Mouse (Mus musculus): ENCODE data around the gene Phf20.
A peak's percentile ranks its signal among the peaks of the same experiment; 100 is the strongest.

The Phf20 gene

DNA sequence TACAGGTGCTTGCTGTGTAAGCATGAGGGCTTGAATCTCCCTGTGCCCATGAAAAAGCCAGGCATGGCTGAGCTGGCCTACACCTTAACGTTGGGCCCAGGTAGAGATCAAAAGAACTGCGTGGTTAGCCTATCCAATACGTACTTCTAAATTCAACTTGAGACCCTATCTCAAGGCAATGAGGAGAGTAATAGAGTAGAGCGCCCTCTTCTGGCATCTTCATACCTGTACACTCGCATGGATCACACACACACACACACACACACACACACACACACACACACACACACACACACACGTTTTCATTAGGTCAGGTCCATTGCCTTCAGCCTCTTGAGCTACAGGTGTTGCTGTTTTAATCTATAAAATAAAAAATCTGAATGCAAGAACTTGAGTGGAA is 118.5 kb downstream of the Phf20 start:
- peak; percentile 23 for DNase-seq (ENCODE audit: low read depth)

GRCm38 (mm10) chr2:156318491-156318890 is 122.2 kb downstream of the Phf20 start:
- no peak for DNase-seq (ENCODE audit: low read depth)

DNA sequence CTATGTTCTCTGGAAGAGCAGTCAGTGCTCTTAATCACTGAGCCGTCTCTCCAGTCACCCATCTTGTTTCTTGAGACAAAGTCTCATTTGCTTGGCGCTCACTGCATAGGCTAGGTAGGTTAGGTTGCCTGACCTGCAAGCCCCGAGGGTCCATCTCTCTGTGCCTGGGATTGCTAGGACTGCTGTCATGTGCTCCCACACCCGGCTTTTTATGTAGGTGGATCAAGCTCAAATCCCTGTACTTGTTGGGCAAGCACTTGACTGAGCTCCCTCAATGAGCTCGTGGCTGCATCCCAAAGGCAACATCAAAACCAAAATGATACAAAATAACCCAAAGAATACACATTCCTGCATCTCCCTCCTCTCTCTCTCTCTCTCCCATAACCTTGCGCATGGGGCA is 125.3 kb downstream of the Phf20 start:
- no peak for DNase-seq (ENCODE audit: low read depth)

GRCm38 (mm10) chr2:156324116-156324588 is 127.9 kb downstream of the Phf20 start:
- DNase-seq (ENCODE audit: low read depth): no peak

DNA sequence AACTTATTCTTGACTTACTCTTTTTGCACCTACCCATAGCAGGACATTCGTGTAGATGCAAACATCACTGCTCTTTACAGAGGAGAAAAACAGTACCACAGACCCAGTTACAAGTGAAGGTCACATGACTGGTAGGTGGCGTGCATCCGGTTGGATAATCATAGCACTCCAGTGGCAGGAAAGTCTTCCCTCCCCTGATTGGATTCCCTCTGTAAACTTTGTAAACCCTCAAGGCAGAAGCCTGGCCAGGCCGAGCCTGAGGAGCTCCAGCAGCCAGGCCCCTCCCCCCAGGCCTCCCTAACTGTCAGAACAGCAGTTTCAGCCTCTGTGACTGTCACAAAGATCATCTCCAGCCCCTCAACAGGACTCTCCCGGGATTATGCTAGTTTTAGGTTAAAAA is 128.4 kb downstream of the Phf20 start:
- DNase-seq (ENCODE audit: low read depth): no peak

GRCm38 (mm10) chr2:156330681-156331080 is 134.4 kb downstream of the Phf20 start:
- no peak for DNase-seq (ENCODE audit: low read depth)

DNA sequence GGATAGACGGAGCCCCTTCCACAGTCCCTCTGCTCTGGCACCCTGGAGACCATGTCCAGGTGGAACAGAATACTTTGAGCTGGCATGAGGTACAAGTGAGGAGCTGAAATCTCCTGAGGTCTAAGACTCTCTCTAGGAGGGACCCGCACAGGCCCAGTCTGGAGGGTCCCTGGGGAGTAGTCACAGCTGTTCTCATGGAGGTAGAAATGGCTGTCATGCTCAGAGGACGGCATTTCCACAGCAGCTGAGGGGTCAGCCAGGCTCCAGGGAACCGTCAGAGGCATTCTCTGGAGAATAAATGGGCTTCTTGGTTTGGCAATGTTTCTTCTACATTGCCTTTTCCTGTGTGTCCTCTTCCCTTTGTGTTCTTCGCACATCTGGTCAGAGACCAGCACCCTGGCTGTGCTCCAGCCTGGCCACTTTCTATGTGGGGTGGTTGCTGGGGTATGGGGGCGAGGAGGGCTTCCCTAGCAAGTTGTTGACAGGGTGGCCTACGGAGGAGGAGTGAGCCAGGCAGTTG is 135.2 kb downstream of the Phf20 start:
- DNase-seq (ENCODE audit: low read depth): no peak

DNA sequence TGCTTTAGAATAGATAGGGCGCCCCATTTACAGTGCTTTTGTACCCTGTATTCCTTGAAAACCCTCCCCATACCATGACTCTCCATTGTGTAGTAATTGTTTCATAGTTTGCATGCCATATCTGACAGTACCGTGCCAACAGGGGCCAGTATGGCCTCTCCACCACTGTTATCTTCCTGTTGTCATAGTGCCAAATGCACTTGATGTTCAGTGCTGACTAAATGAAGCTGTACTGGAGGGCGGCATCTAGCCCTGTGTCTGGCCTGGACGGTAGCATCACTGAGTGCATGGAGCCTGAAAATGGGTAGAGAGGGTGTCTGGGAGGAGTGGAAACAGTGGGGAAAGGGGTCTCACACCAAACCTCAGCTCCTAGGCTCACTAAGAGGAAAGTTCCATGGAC is 143.8 kb downstream of the Phf20 start:
- no peak for DNase-seq (ENCODE audit: low read depth)

DNA sequence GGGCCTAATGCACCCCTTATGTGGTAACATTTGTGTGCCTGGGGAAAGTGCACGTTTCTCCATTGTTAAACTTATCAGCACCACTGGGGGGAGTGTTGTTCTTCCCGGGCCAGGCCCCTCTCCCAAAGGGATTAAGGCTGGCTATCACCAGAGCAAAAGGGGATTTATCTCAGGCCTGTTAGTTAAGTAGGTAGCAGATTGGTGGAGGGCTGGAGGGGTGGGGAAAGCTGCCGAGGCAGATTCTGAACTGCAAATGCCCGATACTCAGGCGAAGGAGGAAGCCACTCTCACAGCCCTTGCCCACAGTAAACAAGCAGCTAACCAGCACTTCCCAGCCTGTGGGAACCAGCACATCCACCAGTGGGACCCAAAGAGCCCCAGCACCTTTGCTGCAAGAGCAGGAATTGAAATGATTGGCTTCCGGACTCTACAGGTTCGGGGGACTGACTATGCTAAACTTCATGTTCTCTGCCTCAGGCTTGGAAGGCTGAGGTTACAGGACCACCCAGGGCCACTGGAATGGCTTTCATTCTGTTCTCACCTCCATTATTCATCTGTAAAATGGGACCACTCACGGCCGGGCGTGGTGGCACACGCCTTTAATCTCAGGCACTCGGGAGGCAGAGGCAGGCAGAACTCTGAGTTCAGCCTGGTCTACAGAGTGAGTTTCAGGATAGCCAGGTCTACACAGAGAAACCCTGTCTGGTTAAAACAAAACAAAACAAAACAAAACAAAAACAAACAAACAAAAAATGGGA is 148.7 kb downstream of the Phf20 start:
- no peak for DNase-seq (ENCODE audit: low read depth)

DNA sequence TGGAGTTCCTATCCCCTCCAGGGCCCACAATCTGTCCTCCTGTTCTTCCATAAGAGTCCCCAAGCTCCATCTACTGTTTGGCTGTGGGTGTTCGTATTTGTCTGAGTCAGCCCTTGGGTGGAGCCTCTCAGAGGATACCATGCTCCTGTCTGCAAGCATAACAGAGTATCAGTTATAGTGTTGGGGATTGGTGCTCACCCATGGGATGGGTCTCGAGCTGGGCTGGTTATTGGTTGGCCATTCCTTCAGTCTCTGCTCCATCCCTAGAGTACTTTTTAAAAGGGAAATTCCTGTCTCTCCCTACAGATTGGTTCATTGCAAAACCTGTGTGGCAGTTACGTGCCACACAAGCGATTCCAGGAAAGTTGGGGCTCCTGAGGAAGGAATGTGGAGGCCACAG is 152.5 kb downstream of the Phf20 start:
- DNase-seq (ENCODE audit: low read depth): no peak

DNA sequence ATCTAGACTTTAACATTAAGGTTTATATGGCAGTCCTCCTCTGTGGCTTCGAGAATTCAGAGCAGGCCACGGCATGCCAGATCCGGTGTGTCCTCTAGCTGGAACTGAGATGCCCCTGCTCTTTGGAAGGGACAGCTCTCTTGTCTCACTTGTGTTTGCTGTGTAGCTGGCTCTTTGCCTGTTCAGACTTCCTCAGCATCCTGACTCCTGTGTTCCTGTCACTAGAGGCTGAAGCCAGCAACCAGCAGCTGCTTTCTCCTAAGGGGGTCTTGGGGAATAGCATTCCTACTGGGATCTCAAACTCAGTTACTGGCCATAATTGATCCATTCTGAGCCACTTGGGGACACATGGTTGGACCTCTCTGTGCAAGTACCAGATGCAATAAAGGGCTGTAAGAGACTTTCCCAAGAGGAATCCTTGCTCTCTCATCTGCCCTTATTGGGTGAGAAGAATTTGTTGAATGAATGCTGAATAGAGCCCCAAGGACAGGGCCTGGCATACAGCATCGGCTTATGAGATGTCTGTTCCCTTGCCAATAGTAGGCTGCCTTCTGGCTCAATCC is 153.1 kb downstream of the Phf20 start:
- DNase-seq (ENCODE audit: low read depth): no peak

GRCm38 (mm10) chr2:156351243-156351642 is 155.0 kb downstream of the Phf20 start:
- DNase-seq (ENCODE audit: low read depth): no peak

DNA sequence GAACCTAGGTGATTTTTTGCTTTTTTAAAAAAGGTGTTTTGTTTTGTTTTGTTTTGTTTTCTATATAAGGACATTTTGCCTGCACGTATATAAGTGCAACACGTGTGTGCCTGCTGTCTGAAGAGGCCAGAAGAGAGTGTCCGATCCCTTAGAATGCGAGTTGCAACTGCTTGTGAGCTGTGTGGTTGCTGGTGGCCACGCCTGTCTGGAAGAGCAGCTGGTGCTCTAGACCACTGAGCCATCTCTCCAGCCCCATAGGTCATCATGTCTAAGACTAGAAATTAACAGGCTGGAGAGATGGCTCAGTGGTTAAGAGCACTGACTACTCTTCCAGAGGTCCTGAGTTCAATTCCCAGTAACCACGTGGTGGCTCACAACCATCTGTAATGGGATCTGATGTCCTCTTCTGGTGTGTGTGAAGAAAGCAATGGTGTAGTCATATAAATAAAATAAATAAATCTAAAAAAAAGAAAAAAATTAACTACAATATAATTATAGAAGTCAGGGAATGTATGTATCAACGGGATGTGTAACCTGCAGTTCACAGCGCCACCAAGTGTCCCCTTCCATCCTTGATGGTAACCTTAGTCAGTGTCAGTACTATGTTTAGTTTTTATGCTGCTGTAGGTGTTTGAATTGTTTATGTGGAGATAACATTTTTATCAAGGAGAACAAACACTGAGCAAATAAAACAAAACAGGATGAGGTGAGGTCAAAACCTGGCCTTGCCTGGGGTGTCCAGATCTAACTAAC is 156.3 kb downstream of the Phf20 start:
- no peak for DNase-seq (ENCODE audit: low read depth)

DNA sequence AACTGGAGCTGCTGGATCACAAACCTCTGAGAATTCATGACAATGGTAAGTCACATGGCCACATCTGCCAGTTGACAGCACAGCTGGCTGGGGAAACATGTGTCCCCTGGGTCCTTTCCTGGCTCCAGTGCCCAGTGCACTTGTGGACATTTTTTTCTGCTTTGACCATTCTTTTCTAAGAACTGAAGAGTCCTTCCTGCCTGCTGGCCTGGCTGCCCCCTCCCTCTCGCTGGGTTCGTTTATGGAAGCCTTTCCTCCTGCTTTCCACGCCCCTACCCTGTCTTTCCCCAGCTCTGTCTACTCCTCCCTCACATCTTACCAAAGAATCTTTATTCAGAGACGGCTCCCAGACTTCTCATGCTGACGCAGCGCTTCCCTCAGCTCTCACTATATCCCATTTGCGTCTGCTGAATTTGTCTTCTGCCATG is 157.0 kb downstream of the Phf20 start:
- no peak for DNase-seq (ENCODE audit: low read depth)

DNA sequence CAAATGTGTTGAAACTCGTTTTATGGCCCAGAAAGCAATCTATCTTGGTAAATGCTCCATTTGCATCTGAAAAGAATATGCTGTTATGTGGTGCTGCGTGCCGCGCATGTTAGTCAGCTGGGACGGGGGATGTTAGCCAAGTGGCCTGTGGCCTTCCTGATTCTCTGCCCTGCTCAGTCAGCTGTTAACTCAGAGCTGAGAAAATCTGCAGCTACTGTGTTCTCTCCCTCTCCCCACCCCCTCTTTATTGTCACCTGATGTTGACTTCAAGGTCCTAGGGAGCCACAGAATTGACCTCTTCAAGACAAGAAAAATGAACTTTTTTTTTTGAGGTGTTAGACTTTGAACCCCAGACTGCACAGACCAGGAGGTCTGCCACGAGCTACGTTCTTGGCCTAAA is 159.8 kb downstream of the Phf20 start:
- no peak for DNase-seq (ENCODE audit: low read depth)

Measured in naive thymus-derived CD4-positive, alpha-beta T cell, adult 2 months (primary cell).